Mouse (Mus musculus) spleen, adult 18-20 months (tissue): ENCODE measurements around the gene Tmem232.
A peak's percentile ranks its signal among the peaks of the same experiment; 100 is the strongest.
"Not testable (repeated sequence)": the region's sequence is repeated elsewhere in the genome, so short reads cannot be mapped to it uniquely, and the experiment has no call there.

ENCODE experiments used
- DNase-seq, 2 experiments: peaks; one replicate each; pipeline ENCODE4 v3.0.0; 2022; ENCODE audit warnings: mixed read lengths in 2 of 2

The Tmem232 gene

DNA sequence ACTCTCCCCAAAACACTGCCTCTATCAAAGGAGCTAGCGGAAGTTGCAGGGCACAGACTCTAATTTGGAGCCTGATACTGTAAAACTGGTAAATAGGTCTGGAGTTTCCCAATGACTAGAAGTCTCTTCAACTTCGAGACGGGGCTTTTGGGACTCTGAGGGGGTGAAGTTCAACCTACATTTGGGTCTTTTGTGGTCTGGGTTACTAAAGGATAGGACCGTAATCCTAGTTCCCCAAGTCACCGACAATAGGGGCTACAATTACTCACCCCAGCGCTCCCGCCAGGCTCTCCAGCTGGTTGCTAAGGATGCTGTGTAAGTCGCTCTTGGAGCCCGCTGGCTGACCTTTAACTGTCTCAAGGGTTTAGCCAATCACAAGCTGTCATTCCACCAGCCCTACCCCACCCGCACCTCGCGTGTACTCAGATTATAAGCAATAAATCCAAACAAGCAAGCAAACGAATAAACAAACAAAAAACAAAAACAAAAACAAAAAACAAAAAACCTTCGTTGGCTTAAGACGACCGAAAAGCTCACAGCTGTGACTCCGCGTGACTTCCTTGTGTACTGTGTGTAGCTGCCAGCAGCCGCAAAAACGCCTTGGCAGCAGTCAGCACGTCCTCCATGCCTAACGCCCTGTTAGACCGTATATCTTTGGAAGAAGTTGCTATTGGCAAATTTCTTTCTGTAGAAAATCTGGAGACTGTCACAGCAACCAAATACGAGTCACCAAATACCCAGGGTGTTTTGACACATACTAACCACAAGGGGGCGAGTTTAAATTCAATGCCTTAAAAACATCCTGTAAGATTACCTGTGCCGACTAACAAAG, at the start of gene Tmem232:
Gene Tmem232, minus strand, starts transcription at position 342 of the 832 bp plus-strand sequence.
- DNase-seq = peak in 1 of 2 experiments; percentile 3

DNA sequence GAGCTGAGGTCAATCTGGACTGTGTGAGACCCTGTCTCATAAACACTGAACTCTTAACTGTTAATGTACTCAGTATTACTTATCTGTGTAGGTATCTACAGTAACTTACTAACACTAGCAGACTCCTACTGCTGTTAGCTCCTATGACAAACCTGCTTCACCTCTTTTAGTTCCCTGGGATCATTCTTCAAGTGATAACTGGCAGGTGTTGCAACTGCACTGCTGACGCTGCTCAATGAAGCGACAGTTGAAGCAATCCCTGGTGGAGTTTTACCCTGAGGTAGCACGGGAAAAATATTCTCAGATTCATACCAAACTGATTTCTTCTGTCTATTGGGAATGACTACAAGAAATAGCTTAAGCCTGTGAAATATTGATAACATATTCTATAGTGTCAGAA, 46.3 kb upstream of the Tmem232 start:
- DNase-seq = no peak

DNA sequence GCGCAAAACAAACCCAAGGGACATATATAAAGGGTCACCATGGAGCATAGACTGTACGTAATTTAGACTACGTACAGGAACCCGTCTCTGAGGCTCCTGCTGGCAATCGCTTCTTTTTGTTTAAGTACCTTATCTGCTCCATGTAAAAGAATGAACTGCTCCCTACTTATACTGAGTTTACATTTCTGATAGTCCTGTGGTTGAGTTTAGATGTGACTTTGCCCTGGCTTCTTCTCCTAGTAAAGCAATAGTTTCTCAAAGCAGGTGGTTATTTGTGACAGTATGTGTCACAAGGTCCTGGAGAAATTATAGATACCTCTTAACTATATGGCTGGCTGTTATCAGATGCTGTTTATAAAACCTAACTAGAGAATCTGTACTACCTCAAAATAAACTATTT, 40.9 kb upstream of the Tmem232 start:
- no peak for DNase-seq

DNA sequence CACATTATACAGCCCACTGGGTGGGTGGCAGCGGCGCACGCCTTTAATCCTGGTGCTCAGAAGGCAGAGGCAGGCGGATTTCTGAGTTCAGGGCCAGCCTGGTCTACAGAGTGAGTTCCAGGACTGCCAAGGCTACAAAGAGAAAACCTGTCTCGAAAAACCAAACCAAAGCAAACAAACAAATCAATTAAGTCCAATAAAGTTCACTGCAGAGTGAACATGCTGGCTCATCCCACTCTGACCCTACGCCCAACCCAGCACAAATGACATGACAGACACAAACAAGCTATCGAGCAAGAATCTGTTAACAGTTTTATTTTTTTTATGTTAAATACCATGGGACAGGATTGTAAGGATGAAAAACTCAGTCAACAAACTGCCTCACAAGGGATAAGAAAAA, 39.2 kb upstream of the Tmem232 start:
- no peak for DNase-seq

DNA sequence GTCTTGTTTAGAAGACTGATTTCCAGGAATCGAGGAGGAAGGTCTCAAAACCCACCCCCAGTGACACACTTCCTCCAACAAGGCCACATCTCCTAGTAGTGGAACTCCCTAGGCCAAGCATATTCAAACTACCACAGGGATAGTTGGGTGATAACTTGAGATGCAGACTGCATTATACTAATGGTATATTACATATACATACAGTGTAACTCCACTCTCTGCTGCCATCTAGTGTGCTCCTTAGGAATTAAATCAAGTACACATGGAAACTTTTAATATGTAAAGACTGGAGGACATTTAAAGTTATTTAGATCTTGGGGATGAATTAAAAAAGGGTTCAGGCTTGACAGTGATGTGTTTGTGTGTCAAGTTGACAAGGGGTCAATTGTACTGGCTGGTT, 34.8 kb upstream of the Tmem232 start:
- no peak for DNase-seq

DNA sequence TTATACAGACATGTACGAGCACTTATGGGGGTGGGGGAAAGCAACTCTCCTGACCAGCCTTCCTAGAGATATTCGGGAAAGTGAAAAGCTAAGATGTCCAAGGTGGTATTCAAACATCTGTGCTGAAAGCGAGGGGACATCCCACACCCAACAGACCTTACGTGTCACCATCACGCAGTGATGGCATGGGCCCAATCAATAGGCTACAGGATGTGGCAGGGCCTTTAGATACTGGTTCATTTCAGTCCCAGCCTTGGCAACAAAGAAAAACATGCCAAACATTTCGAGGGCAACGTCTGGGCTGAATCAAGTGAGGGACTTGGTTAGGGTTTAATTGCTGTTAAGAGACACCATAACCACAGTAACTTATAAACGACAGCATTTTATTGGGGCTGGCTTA, 34.3 kb upstream of the Tmem232 start:
- DNase-seq = no peak

DNA sequence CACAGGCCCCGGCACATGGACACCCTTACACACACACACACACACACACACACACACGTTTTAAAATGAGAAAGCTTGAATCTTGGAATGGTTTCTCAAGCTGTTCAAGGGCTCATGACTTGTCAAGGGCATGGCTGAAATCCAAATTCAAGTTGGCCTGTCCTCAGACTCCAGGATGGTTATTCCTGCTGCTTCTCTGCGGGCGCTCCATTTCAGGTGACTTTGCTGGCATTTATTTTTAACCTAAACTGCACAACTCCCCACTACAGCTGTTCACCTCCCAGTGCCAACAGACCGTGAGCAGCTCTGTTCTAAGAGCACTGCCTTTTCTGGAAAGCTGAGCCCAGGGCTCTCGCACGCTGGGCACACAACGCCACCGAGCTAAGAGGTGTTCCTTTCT, 31.3 kb upstream of the Tmem232 start:
- no peak for DNase-seq

DNA sequence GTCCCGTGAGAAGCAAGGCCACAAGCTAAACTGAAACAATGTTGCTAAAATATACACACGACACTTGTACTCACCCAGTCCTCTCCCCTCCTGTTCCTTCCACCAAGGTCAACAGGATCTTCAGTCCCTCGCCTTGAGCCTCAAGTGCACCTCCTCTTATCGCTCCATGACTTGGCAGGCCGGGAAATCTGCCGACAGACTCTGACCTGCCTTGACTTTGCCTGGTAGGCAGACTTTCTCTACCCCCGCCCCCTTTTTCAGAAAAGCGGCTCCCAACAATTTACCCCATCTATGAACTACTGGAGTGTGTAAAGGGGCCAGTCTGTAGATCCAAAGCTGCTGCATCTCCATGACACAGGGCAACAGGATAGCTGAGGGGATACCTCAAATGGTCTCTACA, 30.9 kb upstream of the Tmem232 start:
- no peak for DNase-seq

DNA sequence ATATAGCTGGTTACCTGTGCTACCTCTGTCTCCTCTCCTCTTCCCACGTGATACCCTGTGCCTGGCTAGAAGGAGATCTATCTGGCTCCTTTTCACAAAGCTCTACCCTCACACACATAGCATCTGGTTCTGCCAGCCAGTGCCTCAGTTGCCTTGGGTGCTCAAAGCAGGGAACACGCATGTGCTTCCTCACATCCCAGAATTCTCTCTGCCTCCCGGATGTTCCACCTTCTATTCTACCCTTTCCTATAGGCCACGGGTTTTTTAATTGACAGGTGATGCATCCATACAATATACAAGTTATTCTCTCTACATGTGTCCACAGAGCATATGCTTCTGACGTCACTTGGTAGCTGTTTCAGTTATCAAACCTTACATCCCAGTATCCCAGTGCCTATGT, 23.6 kb upstream of the Tmem232 start:
- no peak for DNase-seq

DNA sequence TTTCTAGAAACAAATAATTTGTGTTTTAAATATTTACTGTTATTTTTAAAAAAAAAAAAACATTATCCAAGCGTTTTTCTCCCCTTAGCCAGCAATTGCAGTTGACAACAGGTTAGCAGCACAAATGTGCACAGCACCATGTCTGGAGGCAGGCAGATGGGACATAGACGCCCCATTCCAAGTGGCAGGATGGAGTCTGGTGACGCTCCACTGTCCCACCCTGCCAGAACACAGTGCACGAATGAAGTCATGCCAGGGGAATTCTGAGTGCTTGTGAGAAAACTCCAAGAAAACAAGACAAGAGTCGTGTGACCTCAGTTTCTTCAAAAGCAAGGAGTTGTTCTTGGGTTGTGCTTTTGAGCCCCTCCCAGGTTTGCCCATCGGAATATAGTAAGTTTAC, 22.8 kb upstream of the Tmem232 start:
- DNase-seq = no peak

DNA sequence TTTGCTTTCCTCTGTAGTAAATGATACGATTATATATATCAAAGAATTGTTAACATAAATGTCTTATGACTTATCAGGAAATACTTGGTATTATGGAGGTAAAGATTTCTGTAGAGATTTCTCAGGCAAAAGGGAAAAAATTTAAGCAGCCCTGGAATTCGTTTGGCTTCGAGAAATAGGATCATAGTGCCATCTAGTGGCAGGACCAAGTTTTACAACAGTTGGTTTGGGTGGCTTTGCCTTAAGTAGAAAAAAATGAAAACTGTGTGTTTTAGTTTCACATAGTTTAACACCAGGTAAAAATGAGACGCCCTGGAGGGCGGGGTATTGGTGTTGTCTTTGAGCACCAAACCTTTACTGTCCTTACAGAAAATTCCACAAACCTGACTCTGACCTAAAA, 22.2 kb upstream of the Tmem232 start:
- peak in 1 of 2 experiments; percentile 50 for DNase-seq

DNA sequence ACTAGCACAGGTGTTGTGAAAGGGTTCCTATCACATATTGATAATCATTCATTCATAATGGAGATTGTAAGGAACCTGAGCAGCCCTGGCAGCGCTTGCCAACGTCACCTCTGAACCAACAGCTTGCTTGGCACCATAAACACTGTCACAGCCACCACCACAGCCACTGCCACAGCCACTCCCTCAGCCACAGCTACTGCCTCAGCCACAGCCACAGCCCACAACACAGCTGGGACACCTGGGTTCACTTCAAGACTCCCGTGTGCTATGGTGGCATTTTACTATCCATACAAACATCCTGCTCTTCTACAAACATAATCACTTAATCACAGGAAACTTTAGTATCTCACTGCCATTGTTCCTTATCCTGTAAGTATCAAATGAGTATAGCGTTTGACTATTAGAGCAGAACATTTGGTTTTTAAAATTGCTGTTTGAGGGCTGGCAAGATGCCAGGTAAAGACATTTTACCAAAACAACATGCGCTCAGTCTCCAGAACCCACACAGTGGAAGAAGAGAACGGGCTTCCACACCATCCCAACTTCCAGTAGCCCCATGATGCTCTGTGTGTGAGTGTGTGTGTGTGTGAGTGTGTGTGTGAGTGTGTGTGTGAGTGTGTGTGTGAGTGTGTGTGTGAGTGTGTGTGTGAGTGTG, 20.9 kb upstream of the Tmem232 start:
- DNase-seq = no peak

DNA sequence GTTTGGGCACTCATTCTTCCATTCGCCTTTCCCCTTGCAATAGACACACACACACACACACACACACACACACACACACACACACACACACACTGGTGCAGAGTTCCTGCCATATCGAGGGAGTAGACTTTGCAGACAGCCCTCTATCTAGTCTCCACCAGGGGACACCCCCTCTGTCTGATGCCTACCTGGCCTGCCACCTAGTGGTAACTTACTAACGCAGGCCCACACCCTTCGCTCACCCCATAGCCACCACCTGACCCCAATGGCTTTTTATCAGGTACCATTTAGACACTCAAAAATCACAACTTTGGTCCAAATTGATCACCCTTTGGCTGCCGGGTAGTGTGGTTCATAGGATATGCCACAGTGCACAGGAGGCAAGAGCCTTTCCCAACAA, 18.7 kb upstream of the Tmem232 start:
- DNase-seq = peak in 1 of 2 experiments; percentile 23

DNA sequence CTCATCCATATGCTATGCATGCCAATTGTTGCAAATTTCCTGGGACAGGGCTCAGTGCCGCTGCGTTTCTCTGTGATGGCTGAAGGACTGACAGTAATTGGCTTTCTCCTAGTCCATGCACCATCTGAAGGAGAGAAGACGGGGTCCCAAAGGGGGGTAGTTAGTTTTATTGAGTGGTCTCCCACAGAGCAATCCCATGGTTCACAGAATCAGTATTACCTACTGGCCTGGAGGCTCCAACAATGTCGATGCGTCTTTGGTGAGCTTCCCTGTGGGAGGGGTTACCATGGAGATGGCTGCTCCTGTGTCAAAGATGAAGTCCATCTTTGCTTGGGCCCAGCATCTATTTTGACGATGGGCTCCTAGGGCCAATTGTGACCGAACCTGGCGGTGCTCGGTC, 18.2 kb upstream of the Tmem232 start:
- no peak for DNase-seq

DNA sequence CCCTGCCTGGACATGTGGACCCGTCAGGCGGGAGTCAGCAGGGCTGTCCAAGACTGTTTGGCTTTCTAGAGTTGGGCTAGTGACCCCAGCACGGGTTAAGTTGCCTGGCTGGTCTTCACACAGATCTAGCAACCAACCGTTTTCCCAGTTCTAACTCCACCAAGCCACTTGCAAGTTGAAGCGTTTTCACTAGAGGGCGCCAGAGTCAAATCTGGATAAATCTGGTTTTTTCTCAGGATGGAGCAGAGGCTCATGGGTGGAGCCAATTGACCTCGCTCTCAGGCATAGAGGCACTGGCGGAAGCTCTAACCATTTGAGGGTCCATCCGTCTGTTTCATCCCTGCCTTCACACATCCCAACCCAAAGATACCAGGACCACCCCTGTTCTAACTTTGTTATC, 17.6 kb upstream of the Tmem232 start:
- peak in 1 of 2 experiments; percentile 39 for DNase-seq

DNA sequence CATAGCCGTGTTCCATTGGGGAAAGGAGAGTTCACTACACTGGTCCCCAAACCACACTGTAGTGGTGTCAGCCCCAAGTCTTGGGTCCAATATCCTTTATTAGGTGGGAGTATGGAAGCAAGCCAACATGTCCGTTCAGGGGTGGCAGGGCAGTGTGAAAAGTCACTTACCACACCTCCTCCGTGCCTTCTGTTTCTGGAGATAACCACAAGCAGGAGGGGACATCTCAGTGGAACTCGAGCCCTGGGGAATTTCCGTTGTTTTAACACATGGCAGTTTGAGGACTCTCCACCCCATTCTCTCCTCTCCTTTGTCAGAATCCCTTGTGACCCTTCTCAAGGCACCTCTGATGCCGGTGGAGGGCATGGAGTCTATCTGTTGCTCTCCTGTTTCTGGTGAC, 16.6 kb upstream of the Tmem232 start:
- no peak for DNase-seq

DNA sequence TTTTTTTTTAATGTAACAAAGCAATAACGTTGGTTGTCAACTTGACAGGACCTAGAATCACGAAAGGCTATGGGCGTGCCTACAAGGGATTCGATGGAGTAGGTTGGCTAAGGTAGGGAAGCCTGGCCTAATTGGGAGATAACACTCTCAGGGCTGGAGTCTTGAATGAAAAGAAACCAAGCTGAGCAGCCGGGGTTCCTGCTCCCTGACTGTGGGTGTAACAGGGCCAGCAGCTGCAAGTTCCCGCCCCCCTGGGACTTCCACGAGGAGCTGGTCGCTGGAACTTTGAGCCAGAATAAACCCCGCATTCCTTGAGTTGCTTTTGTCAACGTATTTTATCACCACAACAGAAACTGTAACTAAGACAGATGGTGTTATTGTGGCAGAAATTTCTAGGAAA, 16.2 kb upstream of the Tmem232 start:
- DNase-seq = no peak

DNA sequence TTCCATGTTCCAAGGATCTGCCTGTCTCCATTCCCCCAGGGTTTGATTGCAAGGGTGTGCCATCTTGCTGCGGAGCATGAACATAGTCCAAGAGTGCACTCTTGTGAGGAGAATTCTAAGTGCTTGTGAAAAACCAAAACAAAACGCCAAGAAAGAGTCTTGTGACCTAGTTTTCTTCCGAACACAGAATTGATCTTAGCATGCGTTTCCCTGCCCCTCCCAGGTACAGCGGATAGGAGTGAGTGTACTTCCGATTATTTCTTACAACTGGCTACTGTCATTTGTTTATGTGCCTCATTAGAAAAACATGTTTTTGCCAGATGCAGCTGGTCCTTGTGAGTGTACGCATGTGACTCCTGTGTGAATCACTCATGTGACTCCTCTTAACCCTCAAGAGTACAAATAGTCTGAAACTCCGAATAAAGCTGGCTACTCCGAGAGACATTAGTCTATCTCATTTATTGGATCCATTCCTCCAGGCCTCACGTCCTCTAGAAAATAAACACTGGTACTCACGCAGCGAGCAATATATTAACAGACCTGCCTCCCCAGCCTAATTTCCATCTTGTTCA, 11.9 kb upstream of the Tmem232 start:
- no peak for DNase-seq

DNA sequence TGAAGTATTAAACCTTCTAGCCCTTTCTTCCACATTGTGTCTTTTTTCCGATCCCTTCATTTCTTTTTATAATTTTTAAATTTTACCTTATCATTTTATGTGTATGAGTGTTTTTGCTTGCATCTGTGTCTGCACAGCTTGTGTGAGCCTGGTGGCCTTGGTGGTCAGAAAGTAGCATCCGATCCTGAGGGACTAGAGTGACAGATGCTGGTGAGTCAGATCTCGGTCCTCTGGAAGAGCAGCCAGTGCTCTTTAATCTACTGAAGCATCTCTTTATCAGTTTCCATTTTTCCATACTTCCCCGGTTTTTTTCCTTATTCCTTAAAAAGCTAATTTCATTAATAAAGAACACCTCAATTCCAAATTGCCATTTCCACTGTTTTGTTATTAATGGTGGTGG, 9.8 kb upstream of the Tmem232 start:
- DNase-seq = no peak

DNA sequence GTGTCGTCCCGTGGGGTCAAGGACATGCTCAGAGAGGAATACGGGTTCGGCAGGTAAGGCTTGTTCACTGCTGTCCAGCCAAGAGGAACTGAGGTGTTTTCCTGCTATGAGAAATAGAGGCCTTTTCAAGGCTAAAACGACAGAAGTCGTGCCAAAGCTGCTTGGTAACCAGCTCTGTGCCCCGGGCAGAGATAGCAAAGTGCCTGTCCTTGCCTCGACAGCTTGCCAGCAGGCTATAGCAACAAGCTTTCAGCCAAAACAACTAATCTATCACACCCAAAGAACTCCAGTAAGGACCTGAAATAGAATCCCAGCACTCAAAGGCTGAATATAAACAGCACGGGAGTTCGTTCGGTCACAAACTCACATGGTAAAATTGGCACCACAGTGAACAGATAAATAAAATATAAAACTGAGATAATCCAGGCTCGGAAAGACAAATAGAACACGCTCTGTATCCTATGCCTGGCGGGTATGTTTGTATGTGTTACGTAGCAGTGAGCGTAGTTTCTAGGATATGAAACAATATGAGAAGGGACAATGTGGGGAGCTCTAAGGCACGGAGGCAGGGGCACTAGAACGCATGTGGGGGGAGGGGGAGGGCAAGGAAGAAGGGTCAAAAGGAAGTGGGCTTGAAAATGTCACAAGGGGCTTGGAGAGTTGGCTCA, 8.2 kb upstream of the Tmem232 start:
- no peak for DNase-seq

DNA sequence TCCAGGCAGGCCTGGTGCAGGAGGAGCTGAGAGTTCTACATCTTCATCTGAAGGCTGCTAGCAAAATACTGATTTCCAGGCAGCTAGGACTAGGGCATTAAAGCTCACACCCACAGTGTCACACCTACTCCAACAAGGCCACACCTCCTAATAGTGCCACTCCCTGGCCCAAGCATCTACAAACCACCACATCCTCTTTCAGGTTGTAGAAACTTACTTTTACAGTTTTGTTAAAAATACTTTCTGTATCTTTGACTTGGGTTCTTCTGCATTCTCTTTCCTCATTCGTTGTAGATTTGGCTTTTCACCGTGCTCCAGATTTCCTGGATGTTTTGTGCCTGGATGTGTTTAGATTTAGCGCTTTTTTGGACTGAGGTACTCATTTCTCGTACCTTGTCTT, 5.6 kb upstream of the Tmem232 start:
- not testable (repeated sequence) for DNase-seq

DNA sequence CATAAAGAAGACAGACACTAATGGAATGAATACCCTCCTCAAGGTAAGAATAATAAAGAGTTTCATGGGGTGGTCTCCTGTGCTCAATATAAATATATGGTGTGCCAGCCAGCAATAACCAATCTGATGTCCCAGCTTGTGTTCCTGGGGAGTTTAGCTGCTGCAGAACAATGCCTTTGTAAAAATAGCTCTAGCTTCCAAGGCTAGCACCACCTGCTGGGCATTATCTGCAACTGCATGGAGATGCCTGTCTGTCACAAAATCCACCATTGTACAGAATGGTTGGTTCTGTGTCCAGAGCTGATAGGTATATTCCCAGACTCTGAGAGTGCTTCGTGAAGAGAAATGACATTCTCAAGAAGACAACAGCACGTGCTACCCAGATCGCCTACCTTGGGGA, 4.4 kb downstream of the Tmem232 start:
- peak in 1 of 2 experiments; percentile 27 for DNase-seq

DNA sequence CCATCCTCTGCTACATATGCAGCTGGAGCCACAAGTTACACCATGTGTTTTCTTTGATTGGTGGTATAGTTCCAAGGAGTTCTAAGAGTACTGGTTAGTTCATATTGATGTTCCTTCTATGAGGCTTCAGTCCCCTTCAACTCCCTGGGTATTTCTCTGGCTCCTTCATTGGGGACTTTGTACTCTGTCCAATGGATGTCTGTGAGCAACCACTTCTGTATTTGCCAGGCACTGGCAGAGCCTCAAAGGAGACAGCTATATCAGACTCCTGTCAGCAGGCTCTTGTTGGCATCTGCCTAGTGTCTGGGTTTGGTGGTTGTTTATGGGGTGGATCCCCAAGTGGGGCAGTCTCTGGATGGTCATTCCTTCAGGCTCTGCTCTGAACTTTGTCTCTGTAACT, 8.2 kb downstream of the Tmem232 start:
- DNase-seq = not testable (repeated sequence)

DNA sequence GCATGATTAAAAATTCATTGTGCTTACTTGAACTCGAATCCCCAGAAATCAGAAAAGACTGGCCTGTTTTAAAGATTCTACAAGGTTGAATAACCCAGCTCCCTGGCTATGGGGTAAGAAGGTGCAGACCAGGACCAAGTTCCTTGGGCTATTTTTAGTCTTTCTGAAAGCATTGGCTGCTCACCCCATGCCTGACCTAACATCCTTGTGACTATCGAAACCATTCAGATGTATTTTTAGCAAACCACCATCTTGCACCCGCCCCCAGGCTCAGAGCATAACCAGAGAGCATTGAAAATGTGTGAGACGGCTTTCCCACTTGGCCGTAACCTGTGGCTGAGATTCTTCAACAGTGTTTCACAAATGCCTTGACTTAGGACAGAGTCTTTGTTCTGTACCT, 13.1 kb downstream of the Tmem232 start:
- no peak for DNase-seq
